Mouse (Mus musculus) testis, adult 2 months (tissue): ENCODE measurements around the gene Gm6993. TPM values are rescaled to one million over a fixed set of nuclear protein-coding genes. Genes with fewer than 3 reads are reported as not detected.

ENCODE experiments used
- H3K27ac ChIP-seq: fragments of 200-500 bp; 2 replicates; pipeline ENCODE4 v1.5.1; 2012; ENCODE audit warnings: low read depth, low read length; ENCODE audit not compliant: control insufficient read depth, insufficient read depth
- H3K27me3 ChIP-seq: fragments of 200-500 bp; 2 replicates; pipeline ENCODE4 v1.6.1; 2012; ENCODE audit warnings: mild to moderate bottlenecking, low read length, moderate library complexity; ENCODE audit not compliant: control insufficient read depth, insufficient read depth
- H3K36me3 ChIP-seq: fragments of 200-500 bp; 2 replicates; pipeline ENCODE4 v1.6.1; 2012; ENCODE audit warnings: mild to moderate bottlenecking, low read length; ENCODE audit not compliant: control insufficient read depth, insufficient read depth
- H3K4me1 ChIP-seq: fragments of 200-500 bp; 2 replicates; pipeline ENCODE4 v1.6.1; 2012; ENCODE audit warnings: low read length; ENCODE audit not compliant: control insufficient read depth, insufficient read depth
- H3K4me3 ChIP-seq: fragments of 200-500 bp; 2 replicates; pipeline ENCODE4 v1.5.1; 2012; ENCODE audit warnings: low read depth, mild to moderate bottlenecking, low read length, moderate library complexity, mixed read lengths; ENCODE audit not compliant: control insufficient read depth
- CTCF ChIP-seq: fragments of 200-500 bp; IDR thresholded peaks from 2 replicates; pipeline ENCODE4 v1.5.1; 2012; ENCODE audit warnings: low read depth, mild to moderate bottlenecking, inconsistent platforms, low read length, moderate library complexity; ENCODE audit not compliant: control insufficient read depth, insufficient read depth, insufficient replicate concordance
- POLR2A ChIP-seq: fragments of 200-500 bp; IDR thresholded peaks from 2 replicates; pipeline ENCODE4 v1.6.1; 2012; ENCODE audit warnings: low read depth, mild to moderate bottlenecking, inconsistent platforms, low read length, moderate library complexity; ENCODE audit not compliant: control insufficient read depth
- polyA plus RNA-seq: library from polyadenylated mRNA; depleted of rRNA; stranded (reverse); fragments of >200 nt; gene quantifications from 2 replicates; pipeline ENCODE4 v1.2.3, GENCODE M21; 2012

Gm6993 gene
- polyA plus RNA-seq, 1 experiment: not detected

DNA sequence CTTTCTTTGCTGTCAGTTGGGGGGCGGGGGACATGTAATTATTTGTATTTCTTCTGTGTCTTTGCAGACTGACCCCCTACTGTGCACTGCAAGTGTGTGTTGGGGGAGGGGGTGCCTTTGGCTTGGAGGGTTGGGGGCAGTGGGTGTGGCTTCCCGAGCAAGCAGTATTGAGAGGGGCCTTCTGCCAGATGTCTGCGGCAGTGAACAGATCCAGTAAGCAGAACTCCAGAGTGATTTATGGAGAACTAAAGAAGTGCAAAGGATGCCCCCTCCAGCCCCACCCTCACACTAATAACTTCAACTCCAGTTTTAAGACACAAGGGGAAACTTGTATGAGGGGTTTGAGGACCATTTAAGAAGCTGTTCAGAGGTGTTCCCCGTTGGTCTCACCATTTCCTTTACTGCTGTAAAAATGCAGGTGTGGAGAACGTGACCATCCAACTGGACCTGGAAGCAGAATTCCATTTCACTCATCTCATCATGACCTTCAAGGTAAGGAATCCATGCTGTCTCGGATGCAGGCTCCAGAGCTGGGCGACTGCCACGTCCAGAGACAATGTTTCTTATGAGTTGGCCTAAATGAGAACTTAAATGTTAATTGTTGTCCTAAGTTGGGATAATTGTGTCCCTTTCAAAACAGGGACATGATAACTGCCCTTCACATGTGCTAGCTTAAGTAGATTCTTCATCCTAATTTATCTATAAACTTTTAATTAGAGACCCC lies 31.6 kb downstream of the Gm6993 start:
- H3K27me3 ChIP-seq: no peaks in the 10 kb centered on the region
- no peak overlapping the region for H3K27ac ChIP-seq
- no peak for TF ChIP-seq POLR2A
- no peak for TF ChIP-seq CTCF
- H3K4me1 ChIP-seq: no peaks in the 10 kb centered on the region; the same call in 1 of the 2 replicates
- no peaks in the 10 kb centered on the region for H3K36me3 ChIP-seq
- H3K4me3 ChIP-seq: no peak overlapping the region

- H3K4me1 ChIP-seq: no peaks in the 10 kb centered on the region; the same call in 1 of the 2 replicates
- no peaks in the 10 kb centered on the region for H3K36me3 ChIP-seq
- no peak overlapping the region for H3K4me3 ChIP-seq
- TF ChIP-seq CTCF: no peak
- no peak for TF ChIP-seq POLR2A
- no peaks in the 10 kb centered on the region for H3K27me3 ChIP-seq
- H3K27ac ChIP-seq: no peak overlapping the region
These were observed 32.3 kb downstream of the Gm6993 start for GRCm38 (mm10) chr12:31272846-31273245.

DNA sequence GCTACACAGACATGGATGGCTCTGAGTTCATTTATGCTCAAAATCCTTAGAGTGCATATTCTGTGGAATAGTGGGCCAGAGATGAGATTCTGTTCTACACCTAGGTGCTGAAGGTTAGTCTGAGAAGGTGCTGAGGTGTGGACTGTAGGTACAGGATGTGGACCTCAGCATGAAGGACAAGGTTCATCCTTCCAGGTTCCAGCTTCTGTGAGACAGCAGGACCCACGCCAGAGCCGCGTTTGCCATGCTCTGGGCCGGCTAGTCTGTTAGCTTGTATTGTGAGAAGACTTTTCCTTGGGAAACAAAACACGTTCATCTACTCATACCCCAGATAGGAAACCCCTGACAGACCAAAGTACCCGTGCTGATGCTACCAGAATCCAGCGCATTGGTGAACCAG lies 33.1 kb downstream of the Gm6993 start:
- TF ChIP-seq POLR2A: no peak
- TF ChIP-seq CTCF: no peak
- Histone ChIP-seq H3K36me3 (no peaks in the 10 kb centered on the region), H3K27me3 (no peaks in the 10 kb centered on the region)

DNA sequence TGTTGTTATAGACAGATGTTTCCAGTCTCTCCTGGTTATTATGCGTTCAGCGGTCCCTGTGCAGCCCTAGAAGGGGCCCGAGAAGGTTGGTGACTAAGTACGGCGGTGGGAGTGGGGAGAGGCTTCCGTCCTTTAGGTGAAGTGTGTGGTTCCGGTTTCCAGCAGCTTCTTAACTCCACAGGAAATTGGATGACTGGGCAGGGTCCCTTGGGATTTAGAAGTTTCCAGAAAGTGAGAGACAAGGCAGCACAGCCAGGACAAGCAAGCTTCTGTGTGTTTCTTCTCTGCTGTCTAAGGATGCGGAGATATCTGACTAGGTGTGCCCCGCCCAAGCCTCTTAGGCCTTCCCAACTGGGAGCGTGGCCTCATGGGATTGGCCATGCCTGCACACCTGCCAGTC lies 34.8 kb downstream of the Gm6993 start:
- no peak overlapping the region for H3K4me3 ChIP-seq
- TF ChIP-seq CTCF (no peak), POLR2A (no peak)
- no peak overlapping the region; the same call in 1 of the 2 replicates for H3K27ac ChIP-seq
- no peaks in the 10 kb centered on the region for H3K27me3 ChIP-seq
- no peaks in the 10 kb centered on the region for H3K36me3 ChIP-seq
- H3K4me1 ChIP-seq: no peaks in the 10 kb centered on the region; the same call in 1 of the 2 replicates

More for the DNA sequence above, 33.1 kb downstream of the Gm6993 start:
- Histone ChIP-seq H3K27ac (no peak overlapping the region), H3K4me1 (no peaks in the 10 kb centered on the region; the same call in 1 of the 2 replicates), H3K4me3 (no peak overlapping the region)

DNA sequence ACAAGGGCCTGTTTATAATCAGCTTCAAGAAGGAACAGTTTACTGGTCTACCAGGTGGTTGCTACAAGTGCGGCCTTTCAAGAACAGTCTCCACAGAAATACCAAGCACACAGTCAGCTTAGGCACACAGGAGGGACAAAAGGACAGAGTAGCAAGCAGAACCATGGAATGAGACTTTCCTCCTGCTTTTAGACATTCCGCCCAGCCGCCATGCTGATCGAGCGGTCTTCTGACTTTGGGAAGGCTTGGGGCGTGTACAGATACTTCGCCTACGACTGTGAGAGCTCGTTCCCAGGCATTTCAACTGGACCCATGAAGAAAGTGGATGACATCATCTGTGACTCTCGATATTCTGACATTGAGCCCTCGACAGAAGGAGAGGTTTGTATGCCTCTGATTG lies 37.7 kb downstream of the Gm6993 start:
- H3K27ac ChIP-seq: no peak overlapping the region
- TF ChIP-seq POLR2A: no peak
- TF ChIP-seq CTCF: no peak
- no peaks in the 10 kb centered on the region for H3K27me3 ChIP-seq
- no peaks in the 10 kb centered on the region for H3K36me3 ChIP-seq
- no peaks in the 10 kb centered on the region for H3K4me1 ChIP-seq
- H3K4me3 ChIP-seq: no peak overlapping the region

DNA sequence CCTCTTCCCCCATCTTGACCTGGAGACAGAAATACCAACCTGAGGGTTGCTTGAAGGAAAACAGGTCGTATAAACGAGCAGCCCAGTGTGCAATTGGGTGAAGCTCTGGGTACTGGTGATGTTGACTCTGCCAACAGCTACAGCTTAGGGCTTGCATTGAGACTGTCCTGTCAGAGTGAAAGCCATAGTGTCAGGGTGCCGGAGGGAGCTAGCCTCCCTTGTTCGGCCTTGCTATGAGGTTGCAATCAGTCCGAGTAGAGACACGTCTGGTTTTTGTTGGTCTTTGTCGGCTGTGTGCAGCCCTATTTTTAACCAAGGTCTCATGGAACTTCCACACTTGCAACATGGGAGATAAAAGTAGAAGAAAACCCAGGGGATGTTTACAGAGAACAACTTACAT lies 39.7 kb downstream of the Gm6993 start:
- TF ChIP-seq CTCF (no peak), POLR2A (no peak)
- Histone ChIP-seq H3K27me3 (no peaks in the 10 kb centered on the region), H3K27ac (no peak overlapping the region), H3K4me3 (no peak overlapping the region), H3K36me3 (no peaks in the 10 kb centered on the region), H3K4me1 (no peaks in the 10 kb centered on the region)

DNA sequence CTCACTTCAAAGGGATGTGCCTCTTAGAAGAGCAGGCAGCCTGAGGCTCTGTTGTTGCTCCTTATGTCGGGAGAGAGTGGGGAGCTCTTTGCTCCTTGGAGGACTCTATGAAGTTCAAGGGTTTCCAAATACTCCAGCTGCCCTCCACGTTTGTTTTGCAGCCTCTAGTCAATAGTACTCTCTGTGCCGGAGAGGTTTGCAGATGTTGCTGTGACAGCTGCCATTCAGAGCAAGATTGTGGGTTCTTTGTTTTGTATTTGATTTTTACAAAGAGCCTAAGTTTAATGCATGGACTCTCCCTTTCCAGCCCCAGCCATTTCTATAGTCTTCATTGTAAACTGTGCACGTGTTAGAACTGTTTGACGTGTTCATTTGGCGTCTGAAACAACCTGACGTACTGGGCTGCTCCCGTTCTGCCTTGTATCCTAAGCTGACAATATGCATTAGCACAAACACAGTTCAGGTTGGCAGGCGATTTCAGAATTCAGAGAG lies 40.6 kb downstream of the Gm6993 start:
- H3K4me3 ChIP-seq: no peak overlapping the region
- TF ChIP-seq POLR2A (no peak), CTCF (no peak)
- no peaks in the 10 kb centered on the region for H3K4me1 ChIP-seq
- H3K36me3 ChIP-seq: no peaks in the 10 kb centered on the region
- no peak overlapping the region for H3K27ac ChIP-seq
- no peaks in the 10 kb centered on the region for H3K27me3 ChIP-seq
